Mouse (Mus musculus): ENCODE measurements around the gene Fkbp5. TPM values are rescaled to one million over a fixed set of nuclear protein-coding genes. Genes with fewer than 3 reads are reported as not detected.

Fkbp5 gene
- polyA plus RNA-seq (2012; rRNA removed) (5.3 and 7.3 TPM in 2 replicates), polyA plus RNA-seq (2014; fragmentation: Nextera tagmentation; extraction: Ambion mirVana) (3.5 and 3.6 TPM in 2 replicates)

DNA sequence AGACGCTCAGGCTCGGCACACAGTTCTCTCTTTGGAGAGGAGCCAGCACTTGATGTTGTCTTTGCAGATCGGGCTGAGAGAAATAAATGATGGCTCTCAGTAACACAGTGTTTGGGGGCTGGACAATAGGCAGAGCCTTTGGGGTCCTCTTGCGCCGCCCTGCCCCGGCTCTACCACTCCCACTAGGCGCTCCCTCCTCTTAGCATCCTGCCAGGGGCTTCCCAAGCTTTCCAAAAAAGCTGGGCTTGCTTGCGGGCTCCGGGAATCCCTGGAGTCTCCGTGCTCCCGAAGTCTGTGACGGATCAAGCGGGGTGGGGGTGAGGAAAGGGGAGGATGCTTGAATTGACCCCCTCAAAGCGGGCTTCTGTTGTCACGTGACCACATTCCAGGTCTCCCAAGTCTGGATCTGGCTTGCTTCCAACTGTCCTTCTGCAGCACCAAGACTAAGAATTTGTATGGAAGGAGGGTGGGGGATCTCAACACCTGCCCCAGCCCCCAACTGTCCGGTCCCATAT is at the start of gene Fkbp5:
Gene Fkbp5, minus strand, starts transcription at position 87 of the 515 bp plus-strand sequence.
- H3K9me3 ChIP-seq (ENCODE audit: control insufficient read depth, low read length): no peaks in the 10 kb centered on the region
- H3K4me1 ChIP-seq (replicated peaks; ENCODE audit: control insufficient read depth in 2 of 2, insufficient read depth in 2 of 2, low read length in 1 of 2): peaks cover 0 to 8% of the 10 kb centered on the region in 2 experiments; a peak in 1 of 4 replicates
- H3K36me3 ChIP-seq (replicated peaks; ENCODE audit: control insufficient read depth, insufficient read depth, low read depth): no peaks in the 10 kb centered on the region
- H3K27me3 ChIP-seq (ENCODE audit: control insufficient read depth, insufficient read depth, low read length): peaks cover 16% of the 10 kb centered on the region
- no peak for ATAC-seq (ENCODE audit: insufficient read depth)
- WGBS (ENCODE audit: insufficient replicate concordance): 17% methylated on average over 16 of the region's 16 CpGs
- H3K4me3 ChIP-seq (ENCODE audit: insufficient read depth in 1 of 2, low read depth in 2 of 2, low read length in 2 of 2): peak within 1 kb of the TSS; percentile 15 to 40
- H3K4me2 ChIP-seq (ENCODE audit: low read depth): peak within 1 kb of the TSS; percentile 63
- no peak within 1 kb of the TSS for H3K9ac ChIP-seq (replicated peaks)
- TF ChIP-seq CTCF (IDR thresholded peaks at IDR 0.05; ENCODE audit: low read depth) (no peak), EP300 (IDR thresholded peaks at IDR 0.05; ENCODE audit: low read depth) (no peak)
- H3K27ac ChIP-seq: no peak within 1 kb of the TSS
- no peak for DNase-seq (ENCODE audit: low read depth in 3 of 3, low spot score in 3 of 3)

DNA sequence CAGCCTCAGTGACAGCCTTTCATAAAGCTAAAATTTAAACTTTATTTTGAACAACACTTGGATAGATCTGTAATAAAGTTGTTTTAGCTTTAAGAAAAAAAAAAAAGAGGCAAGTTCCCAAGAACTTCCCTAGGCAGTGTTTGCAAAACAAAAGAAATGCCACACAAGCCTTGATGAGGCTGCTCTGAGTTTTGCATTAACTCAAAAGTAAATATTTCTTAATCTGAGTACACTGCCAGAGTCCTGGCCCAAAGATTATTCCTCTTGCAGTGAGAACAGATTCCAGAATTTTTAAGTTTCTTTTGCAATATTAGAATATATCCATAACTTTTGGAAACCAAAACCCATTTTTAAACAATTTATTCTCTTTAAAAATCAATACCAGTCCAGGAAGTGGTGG is 47.9 kb upstream of the Fkbp5 start:
- no peaks in the 10 kb centered on the region for H3K27me3 ChIP-seq (ENCODE audit: control insufficient read depth, insufficient read depth, low read length)

DNA sequence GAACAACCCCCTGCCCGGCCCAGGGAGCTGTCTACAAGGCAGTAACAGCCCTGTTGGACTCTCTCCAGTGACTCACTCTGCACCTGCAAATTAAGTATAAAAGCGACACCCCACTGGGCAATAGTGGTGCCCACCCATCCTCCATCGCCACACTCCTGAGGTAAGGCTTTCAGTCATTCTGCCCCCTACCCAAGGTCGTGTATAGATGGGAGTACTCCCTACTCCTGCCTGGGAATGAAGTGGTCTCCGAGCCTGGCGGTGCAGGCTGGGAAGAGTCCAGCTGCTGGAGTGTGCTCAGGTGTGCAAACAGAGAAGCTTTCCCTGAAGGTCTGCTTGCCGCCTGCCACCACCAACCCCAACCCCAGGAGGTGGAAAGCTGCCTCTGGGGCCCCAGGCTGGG is 44.3 kb upstream of the Fkbp5 start:
- ATAC-seq (ENCODE audit: insufficient read depth) (no peak), DNase-seq (ENCODE audit: low read depth in 3 of 3, low spot score in 3 of 3) (no peak)
- Histone ChIP-seq H3K9ac (replicated peaks) (no peak overlapping the region), H3K27me3 (ENCODE audit: control insufficient read depth, insufficient read depth, low read length) (no peaks in the 10 kb centered on the region), H3K4me3 (ENCODE audit: insufficient read depth in 1 of 2, low read depth in 2 of 2, low read length in 2 of 2) (no peak overlapping the region), H3K4me1 (replicated peaks; ENCODE audit: control insufficient read depth in 2 of 2, insufficient read depth in 2 of 2, low read length in 1 of 2) (peaks cover 0 to 2% of the 10 kb centered on the region in 2 experiments; a peak in 2 of 4 replicates), H3K36me3 (replicated peaks; ENCODE audit: control insufficient read depth, insufficient read depth, low read depth) (no peaks in the 10 kb centered on the region), H3K4me2 (ENCODE audit: low read depth) (no peak overlapping the region), H3K27ac (no peak overlapping the region), H3K9me3 (ENCODE audit: control insufficient read depth, low read length) (no peaks in the 10 kb centered on the region)
- WGBS (ENCODE audit: insufficient replicate concordance): 43% methylated on average over 7 of the region's 7 CpGs
- TF ChIP-seq CTCF (IDR thresholded peaks at IDR 0.05; ENCODE audit: low read depth) (no peak), EP300 (IDR thresholded peaks at IDR 0.05; ENCODE audit: low read depth) (no peak)

More for the DNA sequence above, 47.9 kb upstream of the Fkbp5 start:
- Histone ChIP-seq H3K27ac (no peak overlapping the region), H3K4me1 (replicated peaks; ENCODE audit: control insufficient read depth in 2 of 2, insufficient read depth in 2 of 2, low read length in 1 of 2) (no peaks in the 10 kb centered on the region), H3K4me3 (ENCODE audit: insufficient read depth in 1 of 2, low read depth in 2 of 2, low read length in 2 of 2) (no peak overlapping the region), H3K9ac (replicated peaks) (no peak overlapping the region), H3K36me3 (replicated peaks; ENCODE audit: control insufficient read depth, insufficient read depth, low read depth) (no peaks in the 10 kb centered on the region), H3K4me2 (ENCODE audit: low read depth) (no peak overlapping the region), H3K9me3 (ENCODE audit: control insufficient read depth, low read length) (no peaks in the 10 kb centered on the region)
- ATAC-seq (ENCODE audit: insufficient read depth) (no peak), DNase-seq (ENCODE audit: low read depth in 3 of 3, low spot score in 3 of 3) (no peak)
- TF ChIP-seq CTCF (IDR thresholded peaks at IDR 0.05; ENCODE audit: low read depth) (no peak), EP300 (IDR thresholded peaks at IDR 0.05; ENCODE audit: low read depth) (no peak)

DNA sequence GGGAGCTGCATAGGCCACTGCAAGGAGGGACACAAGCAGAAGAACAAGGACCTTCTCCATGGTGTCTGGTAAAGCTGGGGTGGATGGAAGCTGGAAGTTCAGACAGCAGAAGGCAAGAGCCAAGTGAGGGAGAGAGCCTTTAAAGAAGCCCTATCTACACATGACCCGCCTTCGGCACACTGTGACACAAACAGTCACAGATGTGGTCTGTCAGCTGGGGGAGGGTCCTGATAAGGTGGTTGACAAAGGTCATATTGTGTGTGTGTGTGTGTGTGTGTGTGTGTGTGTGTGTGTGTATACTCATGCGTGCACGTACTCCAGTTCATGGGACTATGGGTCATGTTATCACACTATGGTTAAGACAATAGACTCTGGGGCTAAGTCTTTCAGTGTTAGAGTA is 43.3 kb upstream of the Fkbp5 start, which contains the start of gene Clps:
Gene Clps, minus strand, starts transcription at position 169 of the 400 bp plus-strand sequence.
- WGBS (ENCODE audit: insufficient replicate concordance): 44% methylated on average over 4 of the region's 4 CpGs
- ATAC-seq (ENCODE audit: insufficient read depth) (no peak), DNase-seq (ENCODE audit: low read depth in 3 of 3, low spot score in 3 of 3) (no peak)
- TF ChIP-seq CTCF (IDR thresholded peaks at IDR 0.05; ENCODE audit: low read depth) (no peak), EP300 (IDR thresholded peaks at IDR 0.05; ENCODE audit: low read depth) (no peak)
- H3K27ac ChIP-seq: no peak within 1 kb of the TSS
- H3K4me3 ChIP-seq (ENCODE audit: insufficient read depth in 1 of 2, low read depth in 2 of 2, low read length in 2 of 2): no peak within 1 kb of the TSS
- peaks cover 0 to 5% of the 10 kb centered on the region in 2 experiments; a peak in 2 of 4 replicates for H3K4me1 ChIP-seq (replicated peaks; ENCODE audit: control insufficient read depth in 2 of 2, insufficient read depth in 2 of 2, low read length in 1 of 2)
- no peaks in the 10 kb centered on the region for H3K9me3 ChIP-seq (ENCODE audit: control insufficient read depth, low read length)
- H3K4me2 ChIP-seq (ENCODE audit: low read depth): no peak within 1 kb of the TSS
- H3K27me3 ChIP-seq (ENCODE audit: control insufficient read depth, insufficient read depth, low read length): no peaks in the 10 kb centered on the region
- no peaks in the 10 kb centered on the region for H3K36me3 ChIP-seq (replicated peaks; ENCODE audit: control insufficient read depth, insufficient read depth, low read depth)
- H3K9ac ChIP-seq (replicated peaks): no peak within 1 kb of the TSS

DNA sequence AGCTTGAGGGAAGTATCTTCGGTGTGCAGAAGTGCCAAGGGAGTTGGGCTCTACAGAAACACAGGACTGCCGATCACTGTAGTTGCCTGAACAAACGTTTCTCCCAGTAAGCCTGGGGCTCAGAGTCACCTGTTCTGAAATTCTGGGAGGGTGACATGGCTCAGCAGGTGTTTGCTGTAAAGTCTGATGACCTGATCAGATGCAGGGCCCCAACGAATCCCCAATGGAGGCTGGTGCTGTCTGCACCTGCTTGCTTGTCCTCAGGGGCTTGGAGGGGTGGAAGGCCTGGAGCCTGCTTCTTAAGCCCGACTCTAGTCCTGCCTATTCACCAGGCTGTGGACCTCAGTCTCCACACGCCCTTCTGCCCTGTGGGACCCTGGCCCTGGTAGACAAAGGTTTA is 40.4 kb upstream of the Fkbp5 start:
- no peak overlapping the region for H3K9ac ChIP-seq (replicated peaks)
- no peak overlapping the region for H3K4me3 ChIP-seq (ENCODE audit: insufficient read depth in 1 of 2, low read depth in 2 of 2, low read length in 2 of 2)
- no peaks in the 10 kb centered on the region for H3K36me3 ChIP-seq (replicated peaks; ENCODE audit: control insufficient read depth, insufficient read depth, low read depth)
- peaks cover 0 to 5% of the 10 kb centered on the region in 2 experiments; a peak in 2 of 4 replicates for H3K4me1 ChIP-seq (replicated peaks; ENCODE audit: control insufficient read depth in 2 of 2, insufficient read depth in 2 of 2, low read length in 1 of 2)
- TF ChIP-seq EP300 (IDR thresholded peaks at IDR 0.05; ENCODE audit: low read depth) (no peak), CTCF (IDR thresholded peaks at IDR 0.05; ENCODE audit: low read depth) (no peak)
- 58% methylated on average over 6 of the region's 6 CpGs for WGBS (ENCODE audit: insufficient replicate concordance)
- H3K27ac ChIP-seq: no peak overlapping the region
- no peak for ATAC-seq (ENCODE audit: insufficient read depth)
- H3K4me2 ChIP-seq (ENCODE audit: low read depth): no peak overlapping the region
- H3K27me3 ChIP-seq (ENCODE audit: control insufficient read depth, insufficient read depth, low read length): no peaks in the 10 kb centered on the region
- no peak for DNase-seq (ENCODE audit: low read depth in 3 of 3, low spot score in 3 of 3)
- no peaks in the 10 kb centered on the region for H3K9me3 ChIP-seq (ENCODE audit: control insufficient read depth, low read length)
